Mouse (Mus musculus): ENCODE data around the gene Cideb. TPM values are rescaled to one million over a fixed set of nuclear protein-coding genes. Genes with fewer than 3 reads are reported as not detected.

The Cideb gene
- total RNA-seq, 2 experiments from 2014 or later: 4.6 to 12.0 TPM

DNA sequence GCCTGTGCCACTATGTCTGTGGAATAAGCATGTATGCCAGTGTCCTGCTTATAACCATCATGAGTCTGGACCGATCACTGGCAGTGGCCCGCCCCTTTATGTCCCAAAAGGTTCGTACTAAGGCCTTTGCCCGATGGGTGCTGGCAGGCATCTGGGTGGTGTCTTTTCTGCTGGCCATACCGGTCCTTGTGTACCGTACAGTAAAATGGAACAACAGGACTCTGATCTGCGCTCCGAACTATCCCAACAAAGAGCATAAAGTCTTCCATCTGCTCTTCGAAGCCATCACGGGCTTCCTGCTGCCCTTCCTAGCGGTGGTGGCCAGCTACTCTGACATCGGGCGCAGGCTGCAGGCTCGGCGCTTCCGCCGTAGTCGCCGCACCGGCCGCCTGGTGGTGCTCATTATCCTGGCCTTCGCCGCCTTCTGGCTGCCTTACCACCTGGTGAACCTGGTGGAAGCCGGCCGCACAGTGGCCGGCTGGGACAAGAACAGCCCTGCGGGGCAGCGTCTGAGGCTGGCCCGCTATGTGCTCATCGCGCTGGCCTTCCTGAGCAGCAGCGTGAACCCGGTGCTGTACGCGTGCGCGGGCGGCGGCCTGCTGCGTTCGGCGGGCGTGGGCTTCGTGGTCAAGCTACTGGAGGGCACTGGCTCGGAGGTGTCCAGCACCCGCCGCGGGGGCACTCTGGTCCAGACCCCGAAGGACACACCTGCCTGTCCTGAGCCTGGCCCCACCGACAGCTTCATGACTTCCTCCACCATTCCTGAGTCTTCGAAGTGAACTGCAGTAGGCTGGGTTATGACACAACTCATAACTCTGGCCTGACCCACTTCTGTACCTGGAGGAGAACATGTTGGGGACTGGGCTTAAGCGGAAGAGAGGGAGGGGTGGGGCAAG, 9.5 kb upstream of the Cideb start:
- no peak for DNase-seq (ENCODE audit: low spot score in 2 of 2)

DNA sequence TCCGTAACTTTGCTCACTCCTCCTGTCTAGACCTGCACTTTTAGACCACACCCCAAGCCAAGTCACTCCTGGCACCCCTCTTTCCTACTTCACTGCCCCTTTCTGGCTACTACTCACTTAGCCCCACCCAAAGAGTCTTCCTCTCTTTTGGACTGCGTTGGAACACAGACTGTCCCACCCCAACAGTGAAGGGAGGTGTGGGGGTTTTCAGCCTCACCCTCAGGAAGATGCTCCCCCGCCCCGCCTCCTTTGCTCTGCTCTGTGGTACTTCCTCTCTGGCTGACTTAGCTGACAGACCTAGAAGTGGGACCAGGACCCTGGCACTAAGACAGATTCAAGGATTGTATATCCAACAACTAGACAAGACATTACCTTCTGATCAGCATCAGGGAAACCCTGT, 7.4 kb upstream of the Cideb start, which contains the start of gene Ltb4r1:
Ltb4r1 (plus strand) TSS at position 267 of the 400 bp plus-strand sequence.
- no peak for DNase-seq (ENCODE audit: low spot score in 2 of 2)

DNA sequence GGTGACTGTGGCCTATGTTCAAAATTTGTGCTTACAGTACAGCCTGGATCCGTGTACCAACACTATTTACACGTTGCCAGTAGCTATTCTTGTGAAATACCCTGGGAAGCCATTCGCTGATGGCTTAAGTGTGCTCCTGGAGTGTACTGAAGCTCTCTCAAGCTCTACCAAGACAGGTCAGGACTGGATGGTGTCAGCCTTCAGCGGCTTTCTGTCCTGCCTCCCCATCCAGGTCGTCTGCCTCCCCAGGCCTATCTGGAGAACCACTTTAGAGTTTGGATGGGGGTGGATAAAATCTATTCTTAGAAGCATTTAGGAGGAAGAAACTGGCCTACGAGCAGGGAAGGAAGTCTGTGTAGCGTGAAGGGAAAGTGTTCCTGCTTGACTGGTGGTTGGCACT, 4.9 kb upstream of the Cideb start:
- DNase-seq (ENCODE audit: low spot score in 2 of 2): no peak

DNA sequence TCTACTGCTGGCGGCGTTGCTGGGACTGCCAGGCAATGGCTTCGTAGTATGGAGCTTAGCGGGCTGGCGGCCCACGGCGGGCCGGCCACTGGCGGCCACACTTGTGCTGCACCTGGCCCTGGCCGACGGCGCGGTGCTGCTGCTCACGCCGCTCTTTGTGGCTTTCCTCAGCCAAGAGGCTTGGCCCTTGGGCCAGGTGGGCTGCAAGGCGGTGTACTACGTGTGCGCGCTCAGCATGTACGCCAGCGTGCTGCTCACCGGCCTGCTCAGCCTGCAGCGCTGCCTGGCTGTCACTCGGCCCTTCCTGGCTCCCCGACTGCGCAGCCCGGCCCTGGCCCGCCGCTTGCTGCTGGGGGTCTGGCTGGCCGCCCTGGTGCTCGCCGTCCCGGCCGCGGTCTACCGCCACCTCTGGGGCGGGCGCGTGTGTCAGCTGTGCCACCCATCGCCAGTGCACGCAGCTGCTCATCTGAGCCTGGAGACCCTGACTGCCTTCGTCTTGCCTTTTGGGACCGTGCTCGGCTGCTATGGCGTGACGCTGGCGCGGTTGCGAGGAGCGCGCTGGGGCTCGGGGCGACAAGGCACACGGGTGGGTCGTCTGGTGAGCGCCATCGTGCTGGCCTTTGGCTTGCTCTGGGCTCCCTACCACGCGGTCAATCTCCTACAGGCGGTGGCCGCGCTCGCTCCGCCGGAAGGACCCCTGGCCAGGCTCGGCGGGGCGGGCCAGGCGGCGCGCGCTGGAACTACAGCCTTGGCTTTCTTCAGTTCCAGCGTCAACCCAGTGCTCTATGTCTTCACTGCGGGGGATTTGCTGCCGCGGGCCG, 4.0 kb upstream of the Cideb start:
- no peak for DNase-seq (ENCODE audit: low spot score in 2 of 2)

DNA sequence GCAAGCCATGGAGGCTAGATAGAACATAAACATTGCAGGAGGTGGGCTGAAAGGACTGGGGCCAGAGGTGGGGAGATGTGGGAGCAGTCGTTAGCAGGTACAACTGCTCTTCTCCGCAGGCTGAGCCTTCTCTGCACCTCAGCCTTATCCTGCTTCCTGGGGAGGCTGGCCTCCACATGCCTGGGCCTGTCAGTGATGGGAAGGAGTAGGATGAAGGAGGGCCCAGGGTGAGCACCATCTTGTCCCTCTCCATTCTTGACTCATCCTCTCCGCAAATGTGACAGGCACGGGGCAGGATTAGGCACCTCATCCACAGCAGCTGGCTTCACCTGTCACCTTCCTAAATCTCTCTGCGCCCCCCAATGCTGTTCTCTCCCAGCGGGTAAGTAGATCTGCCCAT, 2.9 kb upstream of the Cideb start, which contains the start of gene Ltb4r2:
Ltb4r2 (plus strand) TSS at position 266 of the 400 bp plus-strand sequence.
- no peak for DNase-seq (ENCODE audit: low spot score in 2 of 2)

DNA sequence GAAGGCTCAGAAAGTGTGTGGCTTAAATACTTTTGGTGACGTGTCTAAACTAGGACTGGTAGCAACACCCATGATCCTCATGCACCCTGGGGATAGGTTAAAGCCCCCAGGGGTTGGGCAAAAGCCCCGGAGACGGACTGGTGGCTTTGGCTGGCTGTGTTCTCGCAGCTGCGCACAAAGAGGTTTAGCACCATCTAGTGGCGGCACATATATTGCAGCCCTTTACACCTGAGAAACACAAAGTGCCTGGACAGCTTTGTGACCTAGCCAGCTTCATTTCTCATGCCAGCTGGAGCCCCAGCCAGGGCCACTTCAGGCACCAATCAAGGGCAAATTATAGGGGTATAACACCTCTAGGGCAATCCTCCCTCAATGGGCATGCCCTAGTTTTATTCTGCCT, 1.9 kb upstream of the Cideb start:
- peak; percentile 51 to 64 for DNase-seq (ENCODE audit: low spot score in 2 of 2)

DNA sequence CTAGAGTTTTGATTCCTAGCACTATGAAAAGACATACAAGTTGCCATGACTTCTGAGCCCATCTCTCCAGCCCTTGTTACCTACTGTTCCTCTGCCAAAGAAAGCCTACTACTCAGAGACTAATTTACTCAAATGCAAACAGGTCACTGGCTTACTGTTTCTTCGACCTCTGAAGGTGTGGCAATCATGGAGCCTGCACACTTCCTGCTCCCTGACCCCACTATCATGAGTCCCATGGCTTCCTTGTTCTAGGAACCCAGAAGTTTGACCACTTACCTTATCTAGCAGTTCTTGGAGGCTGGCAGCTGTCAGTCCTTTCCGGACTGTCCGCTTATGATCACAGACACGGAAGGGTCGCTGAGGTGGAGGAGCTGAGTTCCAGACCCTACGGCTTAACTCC, 692 bp downstream of the Cideb start:
- no peak for DNase-seq (ENCODE audit: low spot score in 2 of 2)

DNA sequence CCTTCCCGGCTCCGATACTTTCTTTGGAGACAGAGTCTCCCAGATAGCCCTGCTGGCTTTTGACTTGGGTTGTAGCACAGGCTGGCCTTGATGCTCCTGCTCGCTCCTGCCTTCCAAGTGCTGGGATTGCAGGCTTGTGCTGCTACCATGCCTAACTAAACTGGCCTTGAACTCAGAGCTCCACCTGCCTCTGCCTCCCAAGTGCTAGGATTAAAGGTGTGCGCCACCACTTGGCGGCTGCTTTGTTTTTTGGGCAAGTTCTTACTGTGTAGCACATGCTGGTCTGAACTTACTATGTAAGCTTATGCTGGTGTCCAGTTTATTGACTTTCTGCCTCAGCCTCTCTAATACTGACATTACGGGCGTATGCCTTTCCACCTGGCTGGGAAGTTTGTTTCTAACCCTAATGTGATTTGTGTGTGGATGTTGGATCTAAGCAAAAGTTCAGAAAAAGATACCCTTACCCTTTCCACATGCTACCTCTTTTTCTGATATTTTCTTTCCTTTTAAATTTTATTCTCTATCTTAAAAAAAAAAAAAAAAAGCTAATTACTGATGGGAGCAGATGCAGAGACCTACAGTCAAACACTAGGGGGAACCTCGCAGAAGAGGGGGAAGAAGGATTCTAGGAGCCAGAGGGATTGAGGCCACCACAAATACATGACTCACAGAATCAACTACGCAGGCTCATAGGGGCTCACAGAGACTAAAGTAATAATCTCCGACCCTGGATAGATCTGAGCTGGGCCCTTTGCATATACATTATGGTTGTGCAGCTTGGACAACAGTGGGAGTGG, 11.0 kb downstream of the Cideb start:
- DNase-seq (ENCODE audit: low spot score in 2 of 2): no peak

DNA sequence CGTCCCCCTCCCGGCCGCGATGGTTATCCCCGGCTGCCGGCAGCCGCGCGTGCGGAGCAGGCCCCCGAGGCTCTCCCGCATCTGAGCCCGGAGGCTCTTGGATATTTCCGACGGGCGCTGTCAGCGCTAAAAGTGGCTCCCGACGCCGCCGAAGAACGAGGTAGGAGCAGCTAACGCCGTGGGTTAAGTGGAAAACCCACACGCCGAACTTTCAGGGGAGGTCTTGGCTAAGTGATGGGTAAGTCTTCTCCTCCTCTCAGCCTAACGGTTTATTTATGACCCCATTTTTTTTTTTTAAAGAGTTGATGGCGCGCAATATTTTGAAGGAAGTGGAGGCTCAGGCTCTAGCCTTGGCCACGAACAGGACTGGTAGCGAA, 12.4 kb downstream of the Cideb start:
- DNase-seq (ENCODE audit: low spot score in 2 of 2): no peak

DNA sequence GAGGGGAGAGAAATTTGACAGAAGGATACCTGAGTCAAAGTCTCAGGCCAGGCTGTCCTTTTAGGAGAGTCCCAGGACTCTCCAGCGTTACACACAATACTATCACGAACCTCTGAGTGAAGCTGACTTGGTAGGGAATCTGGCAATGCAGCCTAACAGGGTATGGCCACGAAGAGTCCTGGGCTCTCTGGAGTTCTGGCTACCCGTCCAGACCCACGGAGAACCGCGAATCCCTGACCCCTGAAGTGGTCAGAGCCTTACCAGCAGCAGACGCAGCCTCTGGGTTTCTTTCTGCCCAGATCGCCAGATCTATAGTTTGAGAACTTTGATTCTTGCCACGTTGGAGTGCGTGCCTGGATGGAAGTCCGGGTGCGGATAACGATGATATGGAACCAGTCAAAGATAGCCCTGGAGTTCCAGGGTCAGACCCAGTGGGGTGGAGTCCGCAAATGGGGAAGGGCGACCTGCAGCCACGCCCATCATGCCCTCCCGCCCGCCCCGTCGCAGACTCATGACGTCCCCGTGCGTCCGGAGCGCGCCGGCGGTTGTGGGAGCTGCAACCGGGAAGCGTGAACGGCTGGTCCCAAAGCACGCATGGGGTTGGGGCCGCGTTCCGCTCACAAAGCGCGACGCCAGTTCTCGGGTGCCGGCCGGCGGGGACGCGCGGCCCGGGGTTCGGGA, 12.9 kb downstream of the Cideb start, which contains the start of the genes Dhrs1 and Nop9:
Dhrs1 (minus strand) TSS at position 511 of the 681 bp plus-strand sequence.
Nop9 (plus strand) TSS at position 514 of the 681 bp plus-strand sequence.
- peak; percentile 74 to 80 for DNase-seq (ENCODE audit: low spot score in 2 of 2)

DNA sequence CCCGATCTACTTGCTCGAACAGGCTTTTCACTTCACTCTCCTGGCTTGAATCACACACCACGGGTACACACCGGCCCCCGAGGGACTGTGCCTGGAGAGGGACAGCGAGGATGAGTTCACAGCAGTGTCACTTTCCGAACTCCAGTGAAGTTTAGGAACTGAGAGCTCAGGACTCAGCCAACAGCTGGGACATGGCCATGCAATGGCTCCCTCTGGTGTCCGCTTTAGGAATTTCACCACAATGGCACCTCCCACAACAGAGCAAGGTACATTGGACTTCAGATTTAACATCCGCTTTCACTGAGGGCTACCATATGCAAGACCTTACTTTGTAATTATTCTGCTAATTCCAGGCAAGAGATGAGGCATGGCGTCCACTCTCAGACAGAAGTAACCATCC, 14.5 kb downstream of the Cideb start:
- DNase-seq (ENCODE audit: low spot score in 2 of 2): peak; percentile 70 to 76

DNA sequence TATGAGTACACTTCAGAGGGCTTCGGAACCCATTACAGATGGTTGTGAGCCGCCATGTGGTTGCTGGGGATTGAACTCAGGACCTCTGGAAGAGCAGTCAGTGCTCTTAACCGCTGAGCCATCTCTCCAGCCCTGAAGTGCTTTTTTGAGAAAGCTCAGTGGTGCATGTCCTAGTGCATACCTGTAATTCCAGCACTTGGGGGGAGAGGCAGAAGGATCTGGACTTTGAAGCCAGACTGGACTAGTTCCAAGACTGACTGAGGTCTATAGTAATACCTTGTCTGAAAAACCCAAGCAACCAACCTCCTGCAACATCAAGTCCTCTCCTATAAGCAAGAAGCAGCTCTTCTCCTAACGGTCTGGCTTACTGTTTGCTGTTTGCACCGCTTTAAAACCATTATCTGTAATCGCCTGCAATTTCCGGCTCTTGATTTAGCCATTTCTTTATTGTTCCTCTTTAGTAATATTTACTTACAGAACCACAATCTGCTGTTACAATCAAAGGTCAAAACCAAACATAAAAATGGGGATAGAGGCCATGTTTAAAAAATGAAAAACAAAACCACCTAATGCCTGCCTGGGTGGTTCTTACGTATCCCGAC, 21.1 kb downstream of the Cideb start:
- no peak for DNase-seq (ENCODE audit: low spot score in 2 of 2)

DNA sequence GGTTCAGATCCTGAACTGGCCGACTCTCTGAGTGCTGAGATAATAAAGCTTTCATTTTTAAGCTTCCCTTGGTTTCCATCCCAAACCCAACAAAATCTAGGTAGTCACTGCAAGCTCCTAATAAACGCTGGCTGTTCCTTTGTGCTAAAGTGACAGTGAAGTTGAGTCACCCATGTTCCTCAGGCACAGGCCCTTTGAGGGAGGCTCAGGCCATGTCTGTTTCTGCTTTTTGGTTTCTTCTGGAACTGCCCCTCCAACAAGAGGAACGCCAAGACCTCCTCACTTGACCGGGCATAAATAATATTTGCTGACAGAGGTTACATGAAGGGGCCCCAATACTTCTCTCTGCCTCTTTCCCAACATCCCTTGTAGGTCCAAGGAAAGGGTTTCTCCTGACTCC, 22.5 kb downstream of the Cideb start:
- no peak for DNase-seq (ENCODE audit: low spot score in 2 of 2)

DNA sequence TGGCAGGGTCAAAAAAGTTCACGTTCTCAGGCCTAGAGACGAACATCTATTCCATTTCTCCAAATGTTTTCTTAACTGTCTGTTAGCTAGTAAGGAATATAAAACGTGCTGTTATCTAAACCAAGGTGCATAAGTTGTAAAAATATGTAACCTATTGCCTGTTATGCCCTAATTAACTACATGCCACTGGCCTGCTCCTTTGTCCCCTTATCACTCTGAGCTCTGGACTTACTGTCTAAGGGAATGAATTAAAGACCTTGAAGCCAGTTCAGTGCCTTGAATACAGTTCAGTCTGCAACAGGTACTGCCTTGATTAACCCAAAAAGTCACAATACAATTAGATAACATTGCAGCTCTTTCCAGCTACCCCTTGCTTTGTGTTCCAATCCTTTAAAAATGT, 22.9 kb downstream of the Cideb start:
- no peak for DNase-seq (ENCODE audit: low spot score in 2 of 2)

DNA sequence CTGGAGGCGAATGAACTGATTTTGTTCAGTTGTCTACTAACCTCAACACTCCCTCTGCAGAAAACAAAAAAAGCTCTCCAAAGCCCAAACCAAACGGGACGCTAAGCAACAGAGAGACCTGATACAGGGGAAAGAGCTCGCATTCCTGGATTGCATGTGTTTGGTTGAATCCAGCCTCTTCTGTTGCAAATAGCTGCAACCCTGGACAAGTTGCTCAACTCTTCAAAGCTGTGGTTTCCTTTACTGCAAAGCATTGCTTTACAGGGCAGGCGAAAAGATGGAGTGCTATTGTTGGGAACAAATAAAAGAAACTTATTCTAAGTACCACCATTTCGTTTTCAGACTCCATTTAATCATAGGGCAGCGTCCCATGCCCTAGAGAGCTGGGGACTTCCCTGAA, 23.4 kb downstream of the Cideb start:
- no peak for DNase-seq (ENCODE audit: low spot score in 2 of 2)

DNA sequence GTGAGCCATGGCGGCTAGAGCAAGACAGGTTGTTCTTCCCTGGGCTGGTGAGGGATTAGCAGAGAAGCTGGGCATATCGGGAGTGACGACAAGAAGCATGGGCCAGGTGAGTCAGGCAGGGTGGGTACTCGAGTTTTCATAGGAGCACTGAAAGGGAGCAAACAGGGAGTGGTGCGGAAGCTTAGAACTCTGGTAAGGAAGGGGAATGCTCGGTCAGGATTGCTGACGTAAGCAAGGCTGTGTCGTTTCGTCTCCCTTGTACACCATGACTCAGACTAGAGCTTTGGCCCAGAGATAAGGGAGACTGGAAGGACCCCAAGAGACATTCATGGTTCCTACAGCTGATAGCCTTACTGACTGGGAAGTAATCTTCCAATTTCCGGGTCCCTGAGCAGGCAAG, 24.4 kb downstream of the Cideb start:
- DNase-seq (ENCODE audit: low spot score in 2 of 2): no peak

DNA sequence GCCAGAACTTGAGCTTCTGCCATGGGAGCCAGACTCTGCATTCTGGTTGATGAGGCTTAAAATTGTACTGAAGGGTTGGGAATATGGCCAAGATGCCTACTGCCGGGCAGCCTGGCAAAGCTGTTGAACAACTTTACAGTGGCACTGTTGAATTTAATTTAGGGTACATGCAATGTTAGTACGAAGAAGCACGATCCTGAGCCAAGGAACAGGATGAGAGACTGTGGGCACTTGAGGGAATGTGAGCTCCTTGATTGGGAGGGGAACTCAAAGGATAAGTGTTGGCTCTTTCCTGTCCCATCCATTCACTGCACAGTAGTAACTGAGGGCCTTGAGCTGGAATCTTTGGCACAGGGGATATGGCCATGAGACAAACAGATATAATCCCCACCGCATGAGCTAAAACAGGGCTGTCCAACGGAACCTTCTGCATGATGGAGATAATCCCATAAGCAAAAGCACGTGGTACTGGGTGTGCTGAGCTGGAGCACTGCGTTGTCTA, 27.7 kb downstream of the Cideb start:
- no peak for DNase-seq (ENCODE audit: low spot score in 2 of 2)

DNA sequence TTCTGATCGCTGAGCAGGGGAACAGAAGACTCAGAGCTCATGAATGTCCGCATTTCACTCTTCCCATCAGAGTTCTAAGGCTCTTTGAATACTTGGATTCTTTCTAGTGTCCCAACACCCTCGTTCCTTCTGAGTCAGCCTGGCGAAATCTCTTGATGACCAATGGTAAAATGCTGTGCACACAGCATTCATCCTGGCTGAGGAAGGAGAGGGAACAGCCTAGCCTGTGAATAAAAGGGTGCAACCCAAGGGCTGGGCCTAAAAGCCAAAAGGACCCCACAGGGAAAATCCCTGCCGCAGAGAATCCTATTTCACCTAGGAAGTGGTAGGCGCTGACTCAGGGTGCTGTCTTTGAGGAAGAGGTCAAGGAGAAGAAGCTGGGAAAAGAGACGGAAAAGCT, 28.1 kb downstream of the Cideb start:
- DNase-seq (ENCODE audit: low spot score in 2 of 2): no peak

DNA sequence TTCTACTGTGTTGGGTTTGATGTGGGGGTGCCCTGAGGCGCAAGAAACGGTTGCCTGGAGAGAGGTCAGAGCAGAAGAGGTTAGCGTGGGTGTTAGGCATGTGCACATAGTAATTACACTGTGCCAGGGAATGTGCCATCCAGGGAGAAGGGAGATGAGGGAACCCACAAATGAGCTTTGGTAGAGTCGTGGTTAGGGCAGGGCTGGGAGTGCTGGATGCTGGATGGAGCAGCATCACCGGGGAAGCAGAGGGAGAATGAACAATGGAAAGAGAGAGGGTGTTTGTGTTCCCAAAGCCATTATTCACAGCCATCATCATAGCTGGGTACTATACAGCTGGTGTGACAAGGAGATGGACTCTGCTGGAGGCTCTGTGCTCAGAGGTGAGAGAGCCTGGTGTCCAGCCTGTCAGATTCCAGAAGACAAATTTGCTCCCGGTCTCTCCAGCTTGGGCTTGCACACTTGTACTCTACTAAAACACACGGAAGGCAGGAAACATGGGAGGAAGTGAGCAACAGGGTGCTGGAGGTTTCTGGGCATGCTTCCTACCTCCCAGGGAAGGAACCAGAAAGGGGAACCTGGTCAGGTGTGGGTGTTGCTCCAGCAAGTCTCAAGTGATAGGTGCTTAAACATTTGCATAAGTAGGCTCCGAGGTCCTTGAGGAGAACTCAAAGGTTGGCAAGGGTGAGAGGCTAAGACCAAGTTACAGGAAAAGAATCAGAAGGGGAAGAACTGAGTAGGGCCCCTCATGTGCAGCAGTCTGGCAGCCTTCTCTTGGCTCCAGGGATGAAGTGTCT, 30.2 kb downstream of the Cideb start:
- no peak for DNase-seq (ENCODE audit: low spot score in 2 of 2)
